Mouse (Mus musculus) embryo, embryonic 11.5 days (tissue): Measurements from ENCODE around the gene Adam8.

Source experiments
- DNase-seq: peaks from one replicate; pipeline ENCODE4 v3.0.0-alpha.2; 2012; ENCODE audit warnings: low read depth, low spot score

Gene Adam8

GRCm38 (mm10) chr7:139992406-139992805 is at the start of gene Adam8:
Gene Adam8 (minus strand): TSS chr7:139992562.
- no peak for DNase-seq

GRCm38 (mm10) chr7:140037171-140037555 is 44.8 kb upstream of the Adam8 start:
- DNase-seq = no peak

GRCm38 (mm10) chr7:140036281-140037170 is 44.2 kb upstream of the Adam8 start, which contains the start of the genes Zfp511 and Tubgcp2:
Gene Zfp511 (plus strand): TSS chr7:140036391.
Gene Tubgcp2 (minus strand): TSS chr7:140036669.
- peak; percentile 93 for DNase-seq

GRCm38 (mm10) chr7:140035456-140035855 is 43.1 kb upstream of the Adam8 start:
- no peak for DNase-seq

GRCm38 (mm10) chr7:140033386-140033785 is 41.0 kb upstream of the Adam8 start:
- DNase-seq = no peak

- DNase-seq = no peak
These were observed 40.0 kb upstream of the Adam8 start for GRCm38 (mm10) chr7:140032366-140032765.

GRCm38 (mm10) chr7:140031771-140032170 is 39.4 kb upstream of the Adam8 start:
- no peak for DNase-seq

GRCm38 (mm10) chr7:140011336-140011735 is 19.0 kb upstream of the Adam8 start:
- no peak for DNase-seq

GRCm38 (mm10) chr7:140007781-140008180 is 15.4 kb upstream of the Adam8 start:
- DNase-seq = no peak

- no peak for DNase-seq
These were observed 14.7 kb upstream of the Adam8 start for GRCm38 (mm10) chr7:140006861-140007611.

GRCm38 (mm10) chr7:140004666-140005065 is 12.3 kb upstream of the Adam8 start:
- DNase-seq = no peak

GRCm38 (mm10) chr7:140001086-140001740 is 8.9 kb upstream of the Adam8 start:
- DNase-seq = no peak

GRCm38 (mm10) chr7:139998691-139999350 is 6.5 kb upstream of the Adam8 start:
- DNase-seq = no peak

GRCm38 (mm10) chr7:139994676-139995075 is 2.3 kb upstream of the Adam8 start:
- peak; percentile 57 for DNase-seq

- DNase-seq = no peak
These were observed 1.8 kb upstream of the Adam8 start for GRCm38 (mm10) chr7:139994202-139994601.

- DNase-seq = no peak
These were observed 1.2 kb upstream of the Adam8 start for GRCm38 (mm10) chr7:139993532-139993931.

GRCm38 (mm10) chr7:139990864-139991394 is 1.4 kb downstream of the Adam8 start:
- DNase-seq = no peak

GRCm38 (mm10) chr7:139988272-139988671 is 4.1 kb downstream of the Adam8 start:
- DNase-seq = no peak

GRCm38 (mm10) chr7:139984505-139984904 is 7.9 kb downstream of the Adam8 start:
- no peak for DNase-seq

- DNase-seq = no peak
These were observed 10.3 kb downstream of the Adam8 start for GRCm38 (mm10) chr7:139982058-139982457.

GRCm38 (mm10) chr7:139980778-139981177 is 11.6 kb downstream of the Adam8 start:
- no peak for DNase-seq
